Mouse (Mus musculus): ENCODE results near the gene Mpp6.

DNA sequence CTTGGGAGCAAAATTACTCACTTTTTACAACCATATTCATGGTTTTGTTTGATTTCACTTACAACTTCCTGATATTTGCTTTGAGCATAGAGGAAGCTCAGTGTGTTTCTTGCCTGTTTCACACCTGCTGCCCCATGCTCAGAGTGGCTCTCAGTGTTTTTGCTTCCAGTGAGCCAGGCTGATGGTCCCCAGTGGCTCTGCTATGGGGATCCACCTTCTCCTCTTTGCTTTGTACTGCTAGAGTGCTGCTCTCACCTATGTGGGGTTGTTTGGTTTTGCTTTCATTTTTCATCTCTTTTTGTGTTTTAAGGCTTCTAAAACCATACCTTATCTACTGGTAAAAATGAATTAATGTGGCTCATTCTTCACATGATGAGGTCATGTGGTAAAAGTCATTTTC, 36.1 kb downstream of the Mpp6 start:
- TF ChIP-seq POLR2A (IDR thresholded peaks at IDR 0.05; ENCODE audit: low read depth, low read length), result no peak
- TF ChIP-seq CTCF (IDR thresholded peaks at IDR 0.05; ENCODE audit: extremely low read depth, insufficient read length, insufficient replicate concordance, low read depth, low read length), result no peak

All from small intestine, adult 2 months (tissue).